Mouse (Mus musculus) adrenal gland, adult (tissue): Measurements from ENCODE around the gene Ptcd3.

Experiments
- DNase-seq, 2 experiments: peaks; one replicate each; pipeline ENCODE4 v3.0.0; 2022 to 2023; ENCODE audit warnings: low spot score in 1 of 2; ENCODE audit not compliant: inconsistent age in 2 of 2

Gene Ptcd3

DNA sequence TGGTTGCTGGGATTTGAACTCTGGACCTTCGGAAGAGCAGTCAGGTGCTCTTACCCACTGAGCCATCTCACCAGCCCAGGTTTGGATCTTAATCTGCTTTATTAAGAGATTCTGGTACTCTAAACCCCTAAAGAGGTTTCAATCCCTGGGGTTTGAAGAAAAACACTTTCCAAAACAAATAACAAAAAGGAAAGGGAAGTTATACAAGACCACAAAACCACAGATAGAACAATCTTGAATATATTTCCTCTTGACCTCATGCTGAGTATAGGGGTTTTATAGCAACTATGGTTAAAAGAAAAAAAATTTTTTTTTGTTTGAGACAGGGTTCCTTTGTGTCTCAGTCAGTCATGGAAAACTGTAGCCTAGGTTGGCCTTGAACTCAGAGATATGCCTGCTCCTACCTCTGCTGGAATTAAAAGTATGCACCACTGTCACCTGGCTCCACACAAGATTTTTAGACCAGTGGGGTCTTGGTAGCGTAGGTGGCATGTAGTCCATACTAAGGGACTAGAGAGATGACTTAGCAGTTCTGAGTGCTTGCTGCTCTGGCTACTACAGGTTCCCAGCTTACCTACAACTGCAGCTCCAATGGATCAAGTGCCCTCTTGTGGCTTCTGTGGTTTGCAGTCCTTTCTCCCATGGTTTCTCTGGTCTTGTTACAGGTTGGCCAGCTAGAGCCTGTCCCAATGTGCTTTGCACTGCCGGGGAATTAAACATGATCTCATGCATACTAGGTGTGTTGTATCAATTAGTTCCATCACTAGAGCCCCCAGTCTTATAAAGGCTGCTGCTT, 30.4 kb downstream of the Ptcd3 start:
- DNase-seq = peak in 1 of 2 experiments; percentile 47

DNA sequence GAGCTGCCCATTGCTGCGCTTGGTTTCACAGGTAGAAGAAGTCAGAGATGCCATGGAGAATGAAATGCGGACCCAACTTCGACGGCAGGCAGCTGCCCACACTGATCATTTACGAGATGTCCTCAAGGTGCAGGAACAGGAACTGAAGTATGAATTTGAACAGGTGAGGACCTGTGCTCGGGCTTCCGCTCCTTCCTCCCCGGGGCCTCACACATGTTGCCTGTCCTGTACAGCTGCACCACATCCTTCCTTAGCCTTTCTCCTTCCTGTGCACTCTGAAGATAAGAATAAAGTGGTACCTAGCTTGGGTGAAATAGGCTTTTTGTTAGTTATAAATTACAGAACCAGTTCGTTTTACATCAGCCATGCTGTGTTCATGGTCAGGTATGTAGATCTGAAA, 37.2 kb downstream of the Ptcd3 start:
- DNase-seq = no peak

DNA sequence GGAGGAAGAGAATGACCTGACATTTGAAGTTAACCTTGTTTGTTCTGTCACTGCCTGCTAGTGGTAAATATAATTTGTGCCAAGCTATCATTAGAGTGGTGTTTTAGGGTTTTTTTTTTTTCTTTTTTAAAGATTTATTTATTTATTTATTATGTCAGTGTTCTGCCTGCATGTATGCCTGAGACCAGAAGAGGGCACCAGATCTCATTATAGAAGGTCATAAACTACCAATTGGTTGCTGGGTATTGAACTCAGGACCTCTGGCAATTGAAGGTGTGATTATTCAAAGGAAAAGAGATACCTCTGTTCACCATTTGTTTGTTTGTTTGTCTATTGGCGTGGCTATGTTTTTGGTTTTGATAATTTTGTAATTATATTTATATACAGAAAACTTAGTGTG, 39.7 kb downstream of the Ptcd3 start:
- no peak for DNase-seq

DNA sequence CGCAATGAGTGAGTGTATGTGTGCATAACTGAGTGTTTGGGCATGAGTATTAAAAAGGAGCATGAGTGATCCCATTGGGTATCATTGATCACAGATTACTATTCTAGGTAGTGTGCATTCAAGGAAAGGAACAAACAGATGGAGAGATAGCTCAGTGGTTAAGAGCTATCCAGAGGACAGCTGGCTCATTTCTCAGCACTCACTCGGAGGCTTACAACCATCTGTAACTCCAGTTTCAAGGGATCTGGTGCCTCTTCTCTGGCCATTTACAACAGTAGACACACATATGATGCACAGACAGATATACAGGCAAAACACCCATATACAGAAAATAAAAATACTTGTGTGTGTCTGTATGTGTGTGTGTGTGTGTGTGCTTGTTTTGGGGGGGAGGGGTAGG, 40.8 kb downstream of the Ptcd3 start:
- DNase-seq = no peak

DNA sequence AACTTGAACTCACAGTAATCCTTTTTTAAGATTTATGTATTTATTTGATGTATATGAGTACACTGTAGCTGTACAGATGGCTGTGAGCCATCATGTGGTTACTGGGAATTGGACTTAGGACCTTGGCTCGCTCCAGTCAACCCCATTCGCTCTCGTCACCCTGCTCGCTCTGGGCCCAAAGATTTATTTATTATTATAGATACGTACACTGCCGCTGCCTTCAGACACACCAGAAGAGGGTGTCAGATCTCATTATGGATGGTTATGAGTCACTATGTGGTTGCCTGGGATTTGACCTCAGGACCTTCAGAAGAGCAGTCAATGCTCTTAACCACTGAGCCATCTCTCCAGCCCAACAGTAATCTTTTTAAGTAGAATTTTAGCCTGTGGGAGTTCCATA, 61.6 kb downstream of the Ptcd3 start:
- DNase-seq = peak; percentile 37 to 78

DNA sequence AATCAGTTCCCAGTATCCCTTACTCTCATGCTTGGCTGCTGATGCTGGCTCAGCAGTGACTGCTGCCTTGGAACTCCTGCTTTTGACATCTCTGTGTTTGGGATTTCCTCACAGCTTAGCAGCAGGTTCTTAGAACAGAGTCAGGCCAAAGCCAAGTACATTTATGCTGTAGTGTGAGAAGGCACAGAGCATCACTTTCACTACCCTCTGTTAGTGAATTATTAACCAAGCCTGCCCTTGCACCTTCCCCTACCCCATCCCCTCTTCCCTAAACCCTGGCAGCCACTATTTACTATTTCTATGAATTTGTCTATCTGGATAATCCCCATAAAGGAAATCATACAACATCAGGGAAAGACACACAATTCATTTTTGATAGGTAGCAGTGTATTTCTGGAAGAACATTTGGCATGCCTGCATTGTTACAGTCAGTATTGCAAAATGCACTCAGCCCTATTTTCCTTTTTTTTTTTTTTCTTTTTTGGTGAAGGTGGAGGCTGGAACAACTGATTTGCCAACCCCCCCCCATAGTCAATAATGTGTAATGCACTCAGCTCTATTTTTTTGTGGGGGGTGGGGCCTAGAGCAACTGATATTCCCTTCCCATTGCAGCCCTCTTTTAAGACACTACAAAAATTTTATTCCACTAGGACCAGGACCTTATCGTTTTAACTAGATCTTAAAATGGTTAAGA, 67.8 kb downstream of the Ptcd3 start:
- no peak for DNase-seq

DNA sequence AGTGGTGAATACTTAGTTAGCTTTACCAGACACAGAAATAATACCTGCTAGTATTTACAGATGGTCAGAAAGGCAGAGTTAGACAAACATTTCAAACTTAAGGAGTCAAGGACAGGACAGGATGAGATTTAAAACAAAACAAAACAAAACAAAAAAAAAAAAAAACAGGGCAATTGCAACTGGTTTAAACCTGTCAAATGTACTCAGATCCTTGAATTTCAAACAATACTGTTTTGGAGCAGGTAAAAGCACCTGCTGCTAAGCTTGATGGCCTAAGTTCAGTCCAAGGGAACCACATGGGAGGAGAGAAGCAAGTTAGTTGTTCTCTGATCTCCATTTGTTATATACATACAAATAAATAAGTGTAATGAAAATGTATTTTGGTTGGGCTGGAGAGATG, 68.7 kb downstream of the Ptcd3 start:
- DNase-seq = no peak

DNA sequence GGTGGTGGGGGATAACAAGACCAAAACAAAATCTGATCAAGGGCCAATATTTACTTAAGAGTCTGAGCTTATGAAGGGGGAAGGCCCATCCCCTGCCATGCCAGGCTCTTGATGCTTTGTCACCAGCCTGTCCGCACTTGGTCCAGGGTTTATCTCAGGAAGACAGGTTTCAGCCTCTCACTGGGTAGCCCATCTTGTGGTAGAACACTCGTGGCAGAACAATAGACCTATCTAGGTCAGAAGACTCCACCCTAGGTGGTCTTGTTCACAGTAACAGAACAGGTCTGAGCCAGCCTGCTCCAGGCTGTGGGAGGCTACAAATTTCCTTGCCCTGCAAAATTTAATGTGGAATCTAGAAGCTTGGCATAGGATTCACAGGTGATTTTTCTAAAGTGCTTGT, 71.7 kb downstream of the Ptcd3 start:
- DNase-seq = no peak

DNA sequence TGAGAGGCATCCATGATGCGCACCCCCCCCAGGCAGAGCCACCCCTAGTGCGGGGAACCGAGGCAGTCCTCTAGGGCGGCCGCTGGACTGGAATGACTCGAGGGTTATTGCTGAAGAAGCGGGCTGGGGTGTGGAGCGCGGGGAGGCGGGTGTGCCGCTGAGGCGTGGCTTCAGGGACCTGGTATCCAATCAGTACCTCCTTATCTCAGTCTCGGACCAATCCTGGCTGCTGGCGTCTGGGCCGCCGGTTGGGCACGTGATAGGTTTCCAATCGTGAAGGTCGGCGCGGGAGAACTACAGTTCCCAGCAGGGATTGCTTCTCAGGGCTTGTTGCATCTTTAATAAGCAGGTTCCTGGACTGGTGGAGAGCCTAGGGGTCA, 77.0 kb downstream of the Ptcd3 start:
- DNase-seq = peak; percentile 96 to 98

DNA sequence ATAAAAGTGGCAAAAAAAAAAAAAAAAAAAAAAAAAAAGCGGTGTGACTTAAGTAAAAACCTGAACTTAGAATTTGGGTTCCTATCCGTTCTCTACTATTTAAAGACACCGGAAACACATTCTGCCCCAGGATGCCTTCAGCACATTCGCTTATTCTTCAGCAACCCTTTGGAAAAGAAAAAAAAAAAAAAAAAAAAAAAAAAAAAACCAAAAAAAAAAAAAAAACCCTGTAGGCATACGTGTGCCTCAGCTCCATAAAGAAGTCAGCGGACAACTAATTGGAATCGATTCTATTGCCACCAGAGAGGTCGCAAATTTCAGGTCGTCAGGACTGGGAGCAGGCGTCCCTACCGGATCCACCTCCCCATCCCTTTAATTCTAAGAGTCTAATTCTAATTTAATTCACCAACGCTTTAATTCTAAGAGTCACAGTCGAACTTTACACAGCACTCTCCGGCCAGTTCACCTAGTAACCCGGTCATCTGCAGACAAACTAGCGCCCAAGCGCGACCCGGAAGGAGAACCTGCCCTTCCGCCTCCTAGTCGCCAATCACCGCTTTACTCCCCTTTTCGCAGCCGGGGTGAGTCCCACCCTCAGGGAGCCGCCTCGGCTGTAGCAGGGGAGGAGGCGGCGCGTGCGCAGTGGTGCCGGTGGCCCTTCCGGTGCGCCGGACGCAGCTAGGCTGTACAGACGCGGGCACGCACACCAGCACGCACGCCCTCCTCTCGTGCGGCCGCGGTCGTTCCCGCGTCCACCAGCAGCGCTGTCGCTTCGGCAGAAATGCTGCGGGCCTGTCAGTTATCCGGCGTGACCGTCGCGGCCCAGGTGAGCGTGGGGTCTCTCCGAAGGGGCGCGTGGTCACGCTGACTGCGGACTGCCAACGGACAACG, 77.6 kb downstream of the Ptcd3 start, which contains the start of gene Immt:
Gene Immt (plus strand): TSS at position 642 of the 891 bp plus-strand sequence.
- peak; percentile 98 to 99 for DNase-seq
